Mouse (Mus musculus): ENCODE results near the gene Tapbpl. TPM values are rescaled to one million over a fixed set of nuclear protein-coding genes. Genes with fewer than 3 reads are reported as not detected.

The Tapbpl gene
- polyA plus RNA-seq, 1 experiment from 2014 or later: 2.8 TPM

- WGBS: 87% methylated on average over 20 of the region's 20 CpGs
- peaks cover 13% of the 10 kb centered on the region for H3K27me3 ChIP-seq
- H3K4me1 ChIP-seq: peaks cover 7% of the 10 kb centered on the region; the same call in 1 of the 2 replicates
- no peak for ATAC-seq (ENCODE audit: insufficient number of reproducible peaks, insufficient read depth, low FRiP score, low TSS enrichment, low read depth)
- H3K27ac ChIP-seq: no peak overlapping the region
- 0 out of 2 replicates have a peak, but pooled peaks cover 7% of the 10 kb centered on the region for H3K36me3 ChIP-seq
- H3K4me2 ChIP-seq: no peak overlapping the region
- H3K9ac ChIP-seq: 0 out of 2 replicates have a peak overlapping the region, but pooled peaks have one; percentile 21
- H3K9me3 ChIP-seq: no peaks in the 10 kb centered on the region
- H3K4me3 ChIP-seq: no peak overlapping the region
Observed at GRCm38 (mm10) chr6:125221115-125221745, 10.4 kb downstream of the Tapbpl start.

- WGBS: 76% methylated on average over 4 of the region's 4 CpGs
- H3K4me1 ChIP-seq: peaks cover 12% of the 10 kb centered on the region
- H3K36me3 ChIP-seq: no peaks in the 10 kb centered on the region
- H3K9me3 ChIP-seq: no peaks in the 10 kb centered on the region
- ATAC-seq (ENCODE audit: insufficient number of reproducible peaks, insufficient read depth, low FRiP score, low TSS enrichment, low read depth): no peak
- no peak overlapping the region for H3K4me3 ChIP-seq
- peaks cover 18% of the 10 kb centered on the region for H3K27me3 ChIP-seq
- no peak overlapping the region for H3K27ac ChIP-seq
- H3K9ac ChIP-seq: no peak overlapping the region
- H3K4me2 ChIP-seq: no peak overlapping the region
Observed at GRCm38 (mm10) chr6:125218963-125219362, 12.7 kb downstream of the Tapbpl start.

GRCm38 (mm10) chr6:125217899-125218298, 13.8 kb downstream of the Tapbpl start:
- H3K4me3 ChIP-seq: no peak overlapping the region
- H3K9ac ChIP-seq: no peak overlapping the region
- no peaks in the 10 kb centered on the region for H3K9me3 ChIP-seq
- no peaks in the 10 kb centered on the region for H3K36me3 ChIP-seq
- peaks cover 29% of the 10 kb centered on the region for H3K27me3 ChIP-seq
- 89% methylated on average over 11 of the region's 11 CpGs for WGBS
- H3K27ac ChIP-seq: no peak overlapping the region
- ATAC-seq (ENCODE audit: insufficient number of reproducible peaks, insufficient read depth, low FRiP score, low TSS enrichment, low read depth): no peak
- peaks cover 12% of the 10 kb centered on the region for H3K4me1 ChIP-seq
- H3K4me2 ChIP-seq: no peak overlapping the region

- H3K9me3 ChIP-seq: no peaks in the 10 kb centered on the region
- peaks cover 29% of the 10 kb centered on the region for H3K27me3 ChIP-seq
- peaks cover 9% of the 10 kb centered on the region for H3K4me1 ChIP-seq
- no peak overlapping the region for H3K9ac ChIP-seq
- H3K36me3 ChIP-seq: no peaks in the 10 kb centered on the region
- no peak overlapping the region for H3K27ac ChIP-seq
- H3K4me3 ChIP-seq: no peak overlapping the region
- WGBS: 81% methylated on average over 2 of the region's 2 CpGs
- no peak overlapping the region for H3K4me2 ChIP-seq
- ATAC-seq (ENCODE audit: insufficient number of reproducible peaks, insufficient read depth, low FRiP score, low TSS enrichment, low read depth): no peak
Observed at GRCm38 (mm10) chr6:125216898-125217297, 14.8 kb downstream of the Tapbpl start.

GRCm38 (mm10) chr6:125215148-125215954, 16.3 kb downstream of the Tapbpl start, which contains the start of gene Vamp1:
Gene Vamp1, plus strand, starts transcription at chr6:125215551.
- under 1% methylated on average over 48 of the region's 48 CpGs for WGBS
- H3K27me3 ChIP-seq: peaks cover 33% of the 10 kb centered on the region
- peaks cover 9% of the 10 kb centered on the region for H3K4me1 ChIP-seq
- peak within 1 kb of the TSS; percentile 55; the same call in 1 of the 2 replicates for H3K27ac ChIP-seq
- H3K4me3 ChIP-seq: peak within 1 kb of the TSS; percentile 65
- peak within 1 kb of the TSS; percentile 95 for H3K4me2 ChIP-seq
- H3K9me3 ChIP-seq: no peaks in the 10 kb centered on the region
- ATAC-seq (ENCODE audit: insufficient number of reproducible peaks, insufficient read depth, low FRiP score, low TSS enrichment, low read depth): peak; percentile 91
- H3K36me3 ChIP-seq: no peaks in the 10 kb centered on the region
- H3K9ac ChIP-seq: peak within 1 kb of the TSS; percentile 80

GRCm38 (mm10) chr6:125213715-125214114, 17.9 kb downstream of the Tapbpl start:
- no peaks in the 10 kb centered on the region for H3K9me3 ChIP-seq
- peaks cover 33% of the 10 kb centered on the region for H3K27me3 ChIP-seq
- H3K9ac ChIP-seq: no peak overlapping the region
- ATAC-seq (ENCODE audit: insufficient number of reproducible peaks, insufficient read depth, low FRiP score, low TSS enrichment, low read depth): no peak
- H3K4me3 ChIP-seq: no peak overlapping the region
- peaks cover 9% of the 10 kb centered on the region for H3K4me1 ChIP-seq
- H3K36me3 ChIP-seq: no peaks in the 10 kb centered on the region
- WGBS: 72% methylated on average over 6 of the region's 6 CpGs
- H3K4me2 ChIP-seq: no peak overlapping the region
- H3K27ac ChIP-seq: no peak overlapping the region

GRCm38 (mm10) chr6:125213129-125213528, 18.5 kb downstream of the Tapbpl start:
- Histone ChIP-seq H3K4me3 (no peak overlapping the region), H3K4me1 (peaks cover 9% of the 10 kb centered on the region), H3K9me3 (no peaks in the 10 kb centered on the region), H3K27ac (no peak overlapping the region), H3K4me2 (no peak overlapping the region), H3K9ac (no peak overlapping the region), H3K27me3 (peaks cover 33% of the 10 kb centered on the region), H3K36me3 (no peaks in the 10 kb centered on the region)
- WGBS: 68% methylated on average over 6 of the region's 6 CpGs
- ATAC-seq (ENCODE audit: insufficient number of reproducible peaks, insufficient read depth, low FRiP score, low TSS enrichment, low read depth): no peak

GRCm38 (mm10) chr6:125212621-125213020, 19.0 kb downstream of the Tapbpl start:
- 38% methylated on average over 2 of the region's 2 CpGs for WGBS
- no peak for ATAC-seq (ENCODE audit: insufficient number of reproducible peaks, insufficient read depth, low FRiP score, low TSS enrichment, low read depth)
- H3K4me1 ChIP-seq: peaks cover 9% of the 10 kb centered on the region
- no peak overlapping the region for H3K9ac ChIP-seq
- H3K27me3 ChIP-seq: peaks cover 31% of the 10 kb centered on the region
- no peak overlapping the region for H3K27ac ChIP-seq
- no peak overlapping the region for H3K4me3 ChIP-seq
- no peaks in the 10 kb centered on the region for H3K9me3 ChIP-seq
- H3K4me2 ChIP-seq: no peak overlapping the region
- no peaks in the 10 kb centered on the region for H3K36me3 ChIP-seq

GRCm38 (mm10) chr6:125210436-125210835, 21.2 kb downstream of the Tapbpl start:
- H3K36me3 ChIP-seq: no peaks in the 10 kb centered on the region
- peaks cover 20% of the 10 kb centered on the region for H3K27me3 ChIP-seq
- no peaks in the 10 kb centered on the region for H3K4me1 ChIP-seq
- WGBS: 83% methylated on average over 1 of the region's 1 CpGs
- H3K9ac ChIP-seq: no peak overlapping the region
- no peak overlapping the region for H3K4me2 ChIP-seq
- no peak overlapping the region for H3K27ac ChIP-seq
- no peak overlapping the region for H3K4me3 ChIP-seq
- no peak for ATAC-seq (ENCODE audit: insufficient number of reproducible peaks, insufficient read depth, low FRiP score, low TSS enrichment, low read depth)
- H3K9me3 ChIP-seq: no peaks in the 10 kb centered on the region

- Histone ChIP-seq H3K36me3 (peaks cover 25% of the 10 kb centered on the region), H3K9me3 (no peaks in the 10 kb centered on the region), H3K27me3 (no peaks in the 10 kb centered on the region), H3K9ac (no peak overlapping the region), H3K4me1 (peaks cover 11% of the 10 kb centered on the region), H3K4me3 (no peak overlapping the region), H3K4me2 (no peak overlapping the region), H3K27ac (no peak overlapping the region)
- 69% methylated on average over 5 of the region's 5 CpGs for WGBS
- 0 out of 2 replicates have a peak, but pooled peaks have one; percentile 22 for ATAC-seq (ENCODE audit: insufficient number of reproducible peaks, insufficient read depth, low FRiP score, low TSS enrichment, low read depth)
Observed at GRCm38 (mm10) chr6:125197166-125197565, 34.5 kb downstream of the Tapbpl start.

- no peak overlapping the region for H3K27ac ChIP-seq
- H3K27me3 ChIP-seq: no peaks in the 10 kb centered on the region
- peaks cover 25% of the 10 kb centered on the region for H3K36me3 ChIP-seq
- no peak for ATAC-seq (ENCODE audit: insufficient number of reproducible peaks, insufficient read depth, low FRiP score, low TSS enrichment, low read depth)
- H3K9ac ChIP-seq: no peak overlapping the region
- peaks cover 11% of the 10 kb centered on the region for H3K4me1 ChIP-seq
- 57% methylated on average over 3 of the region's 3 CpGs for WGBS
- no peak overlapping the region for H3K4me3 ChIP-seq
- H3K9me3 ChIP-seq: no peaks in the 10 kb centered on the region
- no peak overlapping the region for H3K4me2 ChIP-seq
Observed at GRCm38 (mm10) chr6:125196301-125196700, 35.4 kb downstream of the Tapbpl start.

Measured in embryonic facial prominence, embryonic 13.5 days (tissue).